Mouse (Mus musculus): Measurements from ENCODE around the gene Pih1d1. TPM values are rescaled to one million over a fixed set of nuclear protein-coding genes. Genes with fewer than 3 reads are reported as not detected.

Pih1d1 gene
- polyA plus RNA-seq, 1 experiment from 2014 or later, result 42.3 TPM

DNA sequence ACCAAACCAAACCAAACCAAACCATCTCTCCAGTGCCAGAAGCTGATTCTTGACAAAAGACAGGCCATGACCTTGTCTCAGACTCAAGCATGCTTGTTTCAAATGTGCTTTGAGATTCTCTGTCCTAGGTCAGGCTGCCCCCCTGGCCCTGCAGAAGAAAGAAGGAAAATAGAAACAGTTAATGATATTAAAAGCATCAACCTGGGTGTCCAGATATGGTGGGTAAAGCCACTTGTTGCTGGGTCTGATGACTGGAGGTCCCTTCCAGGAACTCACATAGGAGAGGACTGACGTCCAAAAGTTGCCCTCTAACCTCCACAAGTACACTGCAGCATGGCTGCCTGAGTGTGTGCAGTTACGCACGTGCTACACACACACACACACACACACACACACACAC lies 6.8 kb downstream of the Pih1d1 start:
- no peak for ATAC-seq (ENCODE audit: low read depth)
- H3K9me3 ChIP-seq (replicated peaks; ENCODE audit: control insufficient read depth, low read length), result no peaks in the 10 kb centered on the region
- no peak overlapping the region for H3K9ac ChIP-seq (ENCODE audit: low read depth, low read length)
- H3K4me1 ChIP-seq (ENCODE audit: control insufficient read depth, low read depth, low read length), result peaks cover 14% of the 10 kb centered on the region
- no peak overlapping the region for H3K27ac ChIP-seq (ENCODE audit: low read length)
- H3K4me3 ChIP-seq (ENCODE audit: low read depth, low read length), result no peak overlapping the region
- H3K4me2 ChIP-seq (ENCODE audit: low read depth, low read length), result no peak overlapping the region
- H3K27me3 ChIP-seq (ENCODE audit: control insufficient read depth, insufficient read depth, low read depth, low read length), result peaks cover 37% of the 10 kb centered on the region
- H3K36me3 ChIP-seq (ENCODE audit: control insufficient read depth, insufficient read depth), result no peaks in the 10 kb centered on the region
- 74% methylated on average over 3 of the region's 3 CpGs for WGBS (ENCODE audit: insufficient replicate concordance)

DNA sequence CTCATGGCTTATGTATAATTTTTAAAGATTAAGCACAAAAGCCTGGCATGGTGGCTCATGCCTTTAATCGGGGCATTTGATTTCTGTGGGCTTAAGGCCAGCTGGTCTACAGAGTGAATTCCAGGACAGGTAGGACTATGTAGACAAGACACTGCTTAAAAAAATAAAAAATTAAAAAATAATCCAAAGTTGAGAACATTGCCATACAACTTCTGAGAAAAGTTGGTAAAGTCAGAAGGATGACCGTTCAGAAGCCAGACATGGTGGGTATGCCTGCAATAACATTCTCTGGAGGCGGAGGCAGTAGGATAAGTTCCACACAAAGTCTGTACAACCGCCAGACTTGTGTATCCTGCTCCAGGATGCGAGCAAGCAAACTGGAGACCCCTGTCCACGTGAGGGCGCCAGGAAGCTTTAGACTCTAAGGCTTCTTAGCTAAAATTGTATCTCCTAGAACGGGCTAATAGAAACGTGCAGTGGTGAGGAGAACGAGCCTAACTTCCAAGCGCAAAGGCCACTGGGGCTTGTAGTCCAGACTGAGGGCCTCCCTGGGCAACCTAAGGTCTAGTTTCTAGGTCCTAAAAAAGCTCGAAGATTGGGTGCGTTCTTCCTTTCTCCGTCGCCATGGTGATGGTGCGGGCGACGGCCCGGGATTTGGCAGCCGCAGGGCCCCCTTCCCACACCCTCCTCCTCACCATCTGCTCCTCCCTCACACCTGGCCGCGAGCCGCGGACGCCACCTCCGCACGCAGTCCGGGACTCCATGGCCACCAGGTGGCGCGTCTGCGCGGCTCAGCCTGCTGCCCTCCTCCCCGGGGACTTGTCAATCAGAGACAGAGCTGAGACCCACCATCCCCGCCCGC lies 7.7 kb downstream of the Pih1d1 start:
- H3K4me2 ChIP-seq (ENCODE audit: low read depth, low read length), result peak overlapping the region; percentile 69
- 4% methylated on average over 35 of the region's 35 CpGs for WGBS (ENCODE audit: insufficient replicate concordance)
- ATAC-seq (ENCODE audit: low read depth), result peak; percentile 74
- peaks cover 47% of the 10 kb centered on the region for H3K27me3 ChIP-seq (ENCODE audit: control insufficient read depth, insufficient read depth, low read depth, low read length)
- no peak overlapping the region for H3K27ac ChIP-seq (ENCODE audit: low read length)
- peak overlapping the region; percentile 50 for H3K4me3 ChIP-seq (ENCODE audit: low read depth, low read length)
- peak overlapping the region; percentile 4; the same call in 1 of the 2 replicates for H3K9ac ChIP-seq (ENCODE audit: low read depth, low read length)
- H3K4me1 ChIP-seq (ENCODE audit: control insufficient read depth, low read depth, low read length), result peaks cover 14% of the 10 kb centered on the region
- no peaks in the 10 kb centered on the region for H3K9me3 ChIP-seq (replicated peaks; ENCODE audit: control insufficient read depth, low read length)
- H3K36me3 ChIP-seq (ENCODE audit: control insufficient read depth, insufficient read depth), result no peaks in the 10 kb centered on the region

DNA sequence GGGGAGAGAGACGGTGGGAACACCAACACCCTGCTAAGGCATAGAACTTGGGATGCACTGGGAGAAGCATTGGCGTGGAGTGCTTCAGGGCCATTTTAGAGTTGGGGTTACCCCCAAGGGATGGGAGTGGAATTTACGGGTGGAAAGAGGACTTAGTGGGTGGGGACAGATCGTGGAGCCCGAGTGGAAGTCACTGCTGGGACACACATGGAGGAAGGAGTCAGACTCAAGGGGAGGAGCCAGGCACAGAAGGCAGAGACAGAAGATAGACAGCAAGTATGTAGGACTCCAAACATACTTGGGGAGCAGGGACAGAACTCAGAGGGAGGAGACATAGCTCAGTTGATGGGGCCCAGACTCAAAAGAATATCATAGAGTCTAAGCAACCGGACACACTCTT lies 8.4 kb downstream of the Pih1d1 start:
- Histone ChIP-seq H3K36me3 (ENCODE audit: control insufficient read depth, insufficient read depth) (no peaks in the 10 kb centered on the region), H3K27ac (ENCODE audit: low read length) (no peak overlapping the region), H3K4me2 (ENCODE audit: low read depth, low read length) (peak overlapping the region; percentile 69), H3K4me3 (ENCODE audit: low read depth, low read length) (no peak overlapping the region), H3K9ac (ENCODE audit: low read depth, low read length) (no peak overlapping the region), H3K27me3 (ENCODE audit: control insufficient read depth, insufficient read depth, low read depth, low read length) (peaks cover 54% of the 10 kb centered on the region), H3K9me3 (replicated peaks; ENCODE audit: control insufficient read depth, low read length) (no peaks in the 10 kb centered on the region), H3K4me1 (ENCODE audit: control insufficient read depth, low read depth, low read length) (peaks cover 14% of the 10 kb centered on the region)
- 24% methylated on average over 6 of the region's 6 CpGs for WGBS (ENCODE audit: insufficient replicate concordance)
- no peak for ATAC-seq (ENCODE audit: low read depth)

DNA sequence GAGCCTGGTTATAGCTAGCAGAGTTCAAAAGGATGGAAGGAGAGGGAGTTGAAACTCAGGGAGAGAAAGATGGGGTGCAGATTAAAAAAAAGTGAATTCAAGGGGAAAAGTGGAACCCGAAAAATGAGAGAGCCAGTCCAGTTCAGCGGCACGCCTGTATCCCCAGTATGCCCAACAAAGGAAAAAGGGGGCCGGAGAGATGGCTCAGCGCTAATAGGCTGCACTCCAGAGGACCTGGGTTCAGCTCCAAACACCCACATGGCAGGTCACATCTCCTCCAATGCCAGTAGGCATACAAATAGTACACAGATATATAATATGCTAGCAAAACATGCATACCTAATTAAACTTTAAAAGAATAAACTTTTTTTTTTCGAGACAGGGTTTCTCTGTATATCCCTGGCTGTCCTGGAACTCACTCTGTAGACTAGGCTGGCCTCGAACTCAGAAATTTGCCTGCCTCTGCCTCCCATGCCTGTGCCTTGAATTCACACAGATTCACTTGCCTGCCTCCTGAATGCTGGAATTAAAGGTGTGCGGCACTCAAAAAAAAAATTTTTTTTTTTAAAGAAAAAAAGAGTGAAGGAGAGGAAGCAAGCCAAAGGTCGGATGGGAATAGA lies 9.0 kb downstream of the Pih1d1 start:
- peak overlapping the region; percentile 68; the same call in 1 of the 2 replicates for H3K4me2 ChIP-seq (ENCODE audit: low read depth, low read length)

DNA sequence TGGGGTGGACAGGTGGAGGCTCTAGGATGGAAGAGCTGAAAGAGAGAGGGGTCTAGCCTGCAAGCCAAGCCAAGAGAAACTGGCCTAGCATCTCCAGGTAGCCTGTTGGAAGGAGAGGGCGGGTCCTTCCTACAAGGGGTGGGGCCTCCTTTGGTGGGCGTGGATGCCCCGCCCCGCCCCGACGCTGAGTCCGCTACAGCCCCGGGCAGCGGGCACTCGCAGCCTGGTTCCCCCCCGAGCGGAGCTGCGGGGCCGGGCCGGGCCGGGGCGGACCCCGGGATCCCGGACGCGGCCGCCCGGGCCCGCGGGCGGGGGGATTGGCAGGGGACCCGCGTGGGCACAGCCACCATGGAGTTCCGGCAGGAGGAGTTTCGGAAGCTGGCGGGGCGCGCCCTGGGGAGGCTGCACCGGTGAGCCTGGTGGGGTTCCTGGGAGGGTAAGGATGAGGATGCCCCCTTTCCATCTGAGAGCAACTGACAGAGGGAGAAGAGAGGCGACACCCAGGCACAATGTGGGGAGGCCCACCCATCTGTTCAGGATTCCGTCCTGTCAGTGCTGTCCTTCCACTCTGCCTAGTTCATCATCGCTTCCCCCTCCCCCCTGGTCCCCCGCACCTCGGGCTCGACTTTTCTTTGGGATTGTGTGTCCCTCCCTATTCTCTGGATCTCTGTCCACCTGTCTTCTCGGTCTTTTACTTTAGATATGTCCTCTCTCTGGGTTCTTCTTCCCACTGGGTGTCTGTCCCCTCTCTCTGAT lies 9.8 kb downstream of the Pih1d1 start, which contains the start of gene Slc17a7:
TSS of gene Slc17a7 (plus strand) at position 215 of the 756 bp plus-strand sequence.
- Histone ChIP-seq H3K27me3 (ENCODE audit: control insufficient read depth, insufficient read depth, low read depth, low read length) (peaks cover 67% of the 10 kb centered on the region), H3K4me1 (ENCODE audit: control insufficient read depth, low read depth, low read length) (peaks cover 14% of the 10 kb centered on the region), H3K27ac (ENCODE audit: low read length) (no peak within 1 kb of the TSS), H3K4me2 (ENCODE audit: low read depth, low read length) (peak within 1 kb of the TSS; percentile 68), H3K36me3 (ENCODE audit: control insufficient read depth, insufficient read depth) (no peaks in the 10 kb centered on the region), H3K4me3 (ENCODE audit: low read depth, low read length) (peak within 1 kb of the TSS; percentile 49), H3K9ac (ENCODE audit: low read depth, low read length) (peak within 1 kb of the TSS; percentile 12; the same call in 1 of the 2 replicates), H3K9me3 (replicated peaks; ENCODE audit: control insufficient read depth, low read length) (no peaks in the 10 kb centered on the region)
- 0 out of 2 replicates have a peak, but pooled peaks have one; percentile 41 for ATAC-seq (ENCODE audit: low read depth)
- 2% methylated on average over 40 of the region's 41 CpGs for WGBS (ENCODE audit: insufficient replicate concordance)

More for the DNA sequence above, 9.0 kb downstream of the Pih1d1 start:
- WGBS (ENCODE audit: insufficient replicate concordance), result 51% methylated on average over 9 of the region's 9 CpGs
- H3K27ac ChIP-seq (ENCODE audit: low read length), result no peak overlapping the region
- H3K9ac ChIP-seq (ENCODE audit: low read depth, low read length), result no peak overlapping the region
- peaks cover 14% of the 10 kb centered on the region for H3K4me1 ChIP-seq (ENCODE audit: control insufficient read depth, low read depth, low read length)
- ATAC-seq (ENCODE audit: low read depth), result no peak
- no peak overlapping the region for H3K4me3 ChIP-seq (ENCODE audit: low read depth, low read length)
- no peaks in the 10 kb centered on the region for H3K36me3 ChIP-seq (ENCODE audit: control insufficient read depth, insufficient read depth)
- H3K9me3 ChIP-seq (replicated peaks; ENCODE audit: control insufficient read depth, low read length), result no peaks in the 10 kb centered on the region
- H3K27me3 ChIP-seq (ENCODE audit: control insufficient read depth, insufficient read depth, low read depth, low read length), result peaks cover 59% of the 10 kb centered on the region

DNA sequence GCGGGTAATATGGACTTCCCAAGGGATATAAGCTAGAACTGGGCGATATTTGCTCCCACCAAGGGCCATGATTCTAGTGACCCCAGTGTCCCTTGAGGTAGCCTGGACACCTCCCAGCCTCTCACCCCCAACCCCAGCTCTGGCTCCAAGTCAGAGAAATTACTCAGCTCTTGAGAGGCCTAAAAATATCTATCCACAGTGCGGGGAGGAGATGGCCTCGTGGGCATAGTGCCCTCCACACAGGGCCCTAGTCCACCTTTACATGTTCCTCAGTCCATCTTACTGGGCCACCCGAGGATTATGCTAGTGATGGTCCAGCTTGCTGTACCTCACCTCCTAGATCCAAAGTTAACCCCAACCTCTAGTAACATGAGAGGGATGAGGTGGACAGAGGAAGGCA lies 10.7 kb downstream of the Pih1d1 start:
- ATAC-seq (ENCODE audit: low read depth), result no peak

DNA sequence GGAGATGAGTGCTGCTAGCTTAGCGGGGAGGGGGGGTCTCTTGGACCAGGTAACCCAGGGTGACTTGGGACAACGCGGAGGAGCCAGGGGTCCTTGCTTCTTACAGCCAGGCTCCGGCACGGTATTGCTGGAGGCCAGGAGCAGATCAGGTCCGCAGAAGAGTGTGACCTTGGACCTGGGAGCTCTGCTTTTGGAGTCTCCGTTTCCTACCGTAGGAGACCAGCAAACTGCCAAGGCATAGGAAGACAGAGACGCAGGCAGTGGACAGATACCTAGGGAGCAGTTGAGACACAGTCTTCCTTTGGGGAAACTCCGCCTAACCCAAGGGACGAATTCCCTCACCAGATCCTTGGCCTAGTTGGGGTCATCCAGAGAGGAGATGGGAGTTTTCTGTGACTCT lies 11.6 kb downstream of the Pih1d1 start:
- H3K9ac ChIP-seq (ENCODE audit: low read depth, low read length), result no peak overlapping the region
- 44% methylated on average over 11 of the region's 11 CpGs for WGBS (ENCODE audit: insufficient replicate concordance)
- H3K4me3 ChIP-seq (ENCODE audit: low read depth, low read length), result no peak overlapping the region
- H3K9me3 ChIP-seq (replicated peaks; ENCODE audit: control insufficient read depth, low read length), result peaks cover 6% of the 10 kb centered on the region
- H3K27me3 ChIP-seq (ENCODE audit: control insufficient read depth, insufficient read depth, low read depth, low read length), result peaks cover 74% of the 10 kb centered on the region
- H3K4me2 ChIP-seq (ENCODE audit: low read depth, low read length), result no peak overlapping the region
- ATAC-seq (ENCODE audit: low read depth), result no peak
- H3K4me1 ChIP-seq (ENCODE audit: control insufficient read depth, low read depth, low read length), result peaks cover 14% of the 10 kb centered on the region
- H3K27ac ChIP-seq (ENCODE audit: low read length), result no peak overlapping the region
- no peaks in the 10 kb centered on the region for H3K36me3 ChIP-seq (ENCODE audit: control insufficient read depth, insufficient read depth)

More for the DNA sequence above, 10.7 kb downstream of the Pih1d1 start:
- Histone ChIP-seq H3K4me3 (ENCODE audit: low read depth, low read length) (no peak overlapping the region), H3K9ac (ENCODE audit: low read depth, low read length) (no peak overlapping the region), H3K4me2 (ENCODE audit: low read depth, low read length) (no peak overlapping the region), H3K36me3 (ENCODE audit: control insufficient read depth, insufficient read depth) (no peaks in the 10 kb centered on the region), H3K27me3 (ENCODE audit: control insufficient read depth, insufficient read depth, low read depth, low read length) (peaks cover 73% of the 10 kb centered on the region), H3K27ac (ENCODE audit: low read length) (no peak overlapping the region), H3K4me1 (ENCODE audit: control insufficient read depth, low read depth, low read length) (peaks cover 14% of the 10 kb centered on the region), H3K9me3 (replicated peaks; ENCODE audit: control insufficient read depth, low read length) (peaks cover 6% of the 10 kb centered on the region)
- 55% methylated on average over 5 of the region's 5 CpGs for WGBS (ENCODE audit: insufficient replicate concordance)

DNA sequence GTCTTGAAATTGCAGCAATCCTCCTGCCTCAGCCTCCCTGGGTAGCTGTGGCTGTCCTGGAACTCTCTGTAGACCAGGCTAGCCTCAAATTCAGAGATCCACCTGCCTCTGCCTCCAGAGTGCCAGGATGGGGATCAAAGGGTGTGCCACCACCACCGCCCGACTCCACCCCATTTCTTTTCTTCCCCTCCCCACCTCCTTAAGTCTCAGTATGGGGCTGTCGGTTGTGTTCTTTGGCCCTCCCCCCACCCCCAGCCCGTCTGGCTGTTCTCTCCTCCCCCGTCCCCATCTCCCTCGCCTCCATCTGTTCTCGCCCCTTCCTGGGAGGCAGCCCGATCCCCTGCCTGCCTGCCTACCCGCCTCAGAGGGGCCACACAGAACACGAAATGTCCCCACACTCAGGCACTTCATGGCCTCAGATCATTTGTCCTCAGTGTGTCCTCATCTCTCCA lies 12.9 kb downstream of the Pih1d1 start:
- no peak overlapping the region for H3K27ac ChIP-seq (ENCODE audit: low read length)
- peaks cover 10% of the 10 kb centered on the region for H3K4me1 ChIP-seq (ENCODE audit: control insufficient read depth, low read depth, low read length)
- no peak overlapping the region for H3K4me2 ChIP-seq (ENCODE audit: low read depth, low read length)
- H3K9ac ChIP-seq (ENCODE audit: low read depth, low read length), result no peak overlapping the region
- peaks cover 6% of the 10 kb centered on the region for H3K9me3 ChIP-seq (replicated peaks; ENCODE audit: control insufficient read depth, low read length)
- no peak overlapping the region for H3K4me3 ChIP-seq (ENCODE audit: low read depth, low read length)
- WGBS (ENCODE audit: insufficient replicate concordance), result 21% methylated on average over 10 of the region's 10 CpGs
- H3K36me3 ChIP-seq (ENCODE audit: control insufficient read depth, insufficient read depth), result no peaks in the 10 kb centered on the region
- no peak for ATAC-seq (ENCODE audit: low read depth)
- peaks cover 77% of the 10 kb centered on the region for H3K27me3 ChIP-seq (ENCODE audit: control insufficient read depth, insufficient read depth, low read depth, low read length)
